Mouse (Mus musculus) liver, embryonic 14.5 days (tissue): ENCODE data around the gene Stx12.

Experiments used
- CTCF ChIP-seq: IDR thresholded peaks from 2 replicates; pipeline ENCODE4 v1.5.1; 2016; ENCODE audit warnings: antibody characterized with exemption, low read depth, control low read depth
- EP300 ChIP-seq: IDR thresholded peaks from 2 replicates; pipeline ENCODE4 v1.6.1; 2016; ENCODE audit warnings: antibody characterized with exemption, low read depth

DNA sequence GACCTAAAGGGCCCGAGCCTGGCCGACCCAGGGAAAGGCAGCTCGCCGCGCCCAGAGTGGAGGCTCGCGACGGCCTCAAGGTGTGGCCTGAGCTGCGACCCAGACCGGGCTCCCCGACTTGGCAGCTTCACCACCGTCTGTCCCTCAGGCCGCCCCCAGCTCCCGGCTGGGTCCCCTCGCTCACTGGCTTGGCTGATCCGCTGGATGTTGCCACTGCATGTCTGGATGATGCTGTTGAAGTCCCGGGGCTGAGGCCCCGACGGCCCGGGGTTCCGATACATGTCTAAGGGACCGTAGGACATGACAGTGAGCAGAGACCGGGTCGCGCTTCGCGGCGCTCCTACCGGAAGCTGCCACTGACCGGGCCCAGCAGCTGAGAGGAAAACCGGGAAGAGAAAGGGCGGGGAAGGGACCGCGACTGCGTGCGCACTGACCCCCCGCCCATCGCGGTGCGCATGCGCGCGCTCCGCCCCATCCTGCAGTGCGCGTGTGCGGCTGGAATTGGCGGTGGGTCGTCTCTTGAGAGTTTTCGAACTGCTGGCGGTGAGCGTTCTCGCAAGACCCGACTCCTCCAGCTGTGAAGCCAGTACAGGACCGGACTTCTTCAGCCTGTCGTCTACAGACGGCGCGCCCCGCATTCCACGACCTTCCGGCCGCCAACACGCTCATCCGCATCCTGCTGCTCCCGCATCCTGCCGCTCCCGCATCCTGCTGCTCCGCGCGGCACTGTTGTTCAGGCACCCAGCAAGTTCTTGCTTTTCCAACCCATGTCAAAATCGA is at the start of gene Stx12:
- TF ChIP-seq EP300 (no peak), CTCF (no peak)
